Comparison of ENCODE assay signal across 24 mouse cellular contexts in genomic region chr6:127641077-127641801, GRCm38 (mm10).
DNase-seq lines count a peak whose midpoint lies in the region; ATAC-seq lines count a peak whose summit lies in the region.
"Had no signal": no experiment of that assay in that cellular context is flagged by ENCODE, and none has a peak within 500 bp of the region (broad histone marks: within the 10 kb centered on the region; RNA-seq: fewer than 3 reads in every experiment).

No protein-coding gene starts in this region.

- H3K4me3 ChIP-seq in embryonic facial prominence, embryonic 14.5 days (ENCODE audit: low read depth, low read length): no peak overlapping the region
- no peak overlapping the region for H3K4me3 ChIP-seq in embryonic facial prominence, embryonic 10.5 days
- no peak overlapping the region for H3K4me3 ChIP-seq in intestine, embryonic 15.5 days (replicated peaks)
- no peak overlapping the region for H3K4me3 ChIP-seq in intestine, embryonic 16.5 days (ENCODE audit: low read length)
- H3K4me3 ChIP-seq: erythroblast, embryonic 14.5 days; midbrain, embryonic 10.5 days had no signal

- H3K27ac ChIP-seq in embryonic facial prominence, embryonic 14.5 days (replicated peaks; ENCODE audit: low read depth, low read length): no peak overlapping the region
- H3K27ac ChIP-seq in embryonic facial prominence, embryonic 10.5 days (replicated peaks): no peak overlapping the region
- H3K27ac ChIP-seq in intestine, embryonic 15.5 days: no peak overlapping the region
- no peak overlapping the region for H3K27ac ChIP-seq in intestine, embryonic 16.5 days (ENCODE audit: low read length)
- H3K27ac ChIP-seq: kidney, postnatal 0 days; liver, embryonic 14.5 days; macrophage; midbrain, embryonic 10.5 days had no signal

- no peak for ATAC-seq in embryonic facial prominence, embryonic 14.5 days (ENCODE audit: low read depth)
- peak; percentile 23 for ATAC-seq in intestine, embryonic 15.5 days
- no peak; the same call in 1 of the 2 replicates for ATAC-seq in intestine, embryonic 16.5 days
- ATAC-seq: forebrain, embryonic 14.5 days; hindbrain, embryonic 16.5 days had no signal

- no peak overlapping the region for H3K4me2 ChIP-seq in embryonic facial prominence, embryonic 14.5 days (ENCODE audit: low read depth, low read length)
- no peak overlapping the region for H3K4me2 ChIP-seq in intestine, embryonic 15.5 days (replicated peaks)
- H3K4me2 ChIP-seq in intestine, embryonic 16.5 days (ENCODE audit: low read depth, low read length): no peak overlapping the region
- H3K4me2 ChIP-seq: heart, embryonic 11.5 days had no signal

- WGBS in embryonic facial prominence, embryonic 14.5 days: 56% methylated on average over 8 of the region's 8 CpGs
- WGBS in embryonic facial prominence, embryonic 10.5 days: 71% methylated on average over 8 of the region's 8 CpGs
- WGBS in intestine, embryonic 15.5 days: 59% methylated on average over 8 of the region's 8 CpGs
- WGBS in intestine, embryonic 16.5 days: 44% methylated on average over 8 of the region's 8 CpGs

- peak; percentile 20 for DNase-seq in embryonic facial prominence, embryonic 14.5 days (ENCODE audit: low spot score)
- DNase-seq in embryonic facial prominence, embryonic 10.5 days (ENCODE audit: low spot score): no peak
- DNase-seq in urinary bladder, postnatal 25 days (ENCODE audit: low spot score): peak; percentile 26
- no peak for DNase-seq in urinary bladder, postnatal 4 days (ENCODE audit: low spot score in 2 of 2)
- no peak for DNase-seq in cerebellum, adult 11-12 months
- DNase-seq in thymus, postnatal 0 days (ENCODE audit: low spot score): no peak
- DNase-seq: adrenal gland, postnatal 14 days; cerebellum, adult 2 months; gastrocnemius, postnatal 25 days; kidney, adult 18-20 months; layer of hippocampus, postnatal 36 days; right cerebral cortex, postnatal 4 days; thymus, postnatal 4 days had no signal

- no peak overlapping the region for H3K9ac ChIP-seq in embryonic facial prominence, embryonic 14.5 days (ENCODE audit: low read depth, low read length)
- H3K9ac ChIP-seq in intestine, embryonic 15.5 days: no peak overlapping the region
- no peak overlapping the region for H3K9ac ChIP-seq in intestine, embryonic 16.5 days (ENCODE audit: low read depth, low read length)
- H3K9ac ChIP-seq: liver, embryonic 14.5 days had no signal

- H3K4me1 ChIP-seq in embryonic facial prominence, embryonic 14.5 days (ENCODE audit: control insufficient read depth, insufficient read depth, low read length): no peaks in the 10 kb centered on the region
- peaks cover 5% of the 10 kb centered on the region; the same call in 1 of the 2 replicates for H3K4me1 ChIP-seq in embryonic facial prominence, embryonic 10.5 days
- no peaks in the 10 kb centered on the region; the same call in 1 of the 2 replicates for H3K4me1 ChIP-seq in intestine, embryonic 15.5 days (replicated peaks)
- peaks cover 4% of the 10 kb centered on the region; the same call in 1 of the 2 replicates for H3K4me1 ChIP-seq in intestine, embryonic 16.5 days (ENCODE audit: control insufficient read depth, insufficient read depth, low read length)
- H3K4me1 ChIP-seq: midbrain, embryonic 10.5 days had no signal

- H3K27me3 ChIP-seq in embryonic facial prominence, embryonic 14.5 days (replicated peaks; ENCODE audit: control insufficient read depth, insufficient read depth, low read length): no peaks in the 10 kb centered on the region
- no peaks in the 10 kb centered on the region for H3K27me3 ChIP-seq in embryonic facial prominence, embryonic 10.5 days (replicated peaks; ENCODE audit: low read depth, poor library complexity, severe bottlenecking)
- no peaks in the 10 kb centered on the region for H3K27me3 ChIP-seq in intestine, embryonic 15.5 days (replicated peaks)
- no peaks in the 10 kb centered on the region for H3K27me3 ChIP-seq in intestine, embryonic 16.5 days (replicated peaks; ENCODE audit: control insufficient read depth, insufficient read depth, low read length)

- H3K9me3 ChIP-seq in embryonic facial prominence, embryonic 14.5 days (ENCODE audit: control insufficient read depth, low read length): no peaks in the 10 kb centered on the region
- H3K9me3 ChIP-seq in embryonic facial prominence, embryonic 10.5 days: no peaks in the 10 kb centered on the region
- H3K9me3 ChIP-seq in intestine, embryonic 15.5 days: no peaks in the 10 kb centered on the region
- H3K9me3 ChIP-seq in intestine, embryonic 16.5 days (ENCODE audit: control insufficient read depth, low read length): no peaks in the 10 kb centered on the region
- H3K9me3 ChIP-seq: midbrain, embryonic 10.5 days had no signal

- H3K36me3 ChIP-seq in embryonic facial prominence, embryonic 14.5 days (ENCODE audit: control insufficient read depth, insufficient read depth, low read length): no peaks in the 10 kb centered on the region
- H3K36me3 ChIP-seq in embryonic facial prominence, embryonic 10.5 days (replicated peaks): no peaks in the 10 kb centered on the region
- H3K36me3 ChIP-seq in intestine, embryonic 15.5 days: no peaks in the 10 kb centered on the region
- H3K36me3 ChIP-seq in intestine, embryonic 16.5 days (ENCODE audit: control insufficient read depth, insufficient read depth, low read length): no peaks in the 10 kb centered on the region
- H3K36me3 ChIP-seq: G1E; midbrain, embryonic 10.5 days had no signal

Comparison
In these comparisons a context has a peak if more than half of its experiments do, and no peak if none do; other contexts are left out.
1. DNase-seq: peak in embryonic facial prominence, embryonic 14.5 days (single experiment) and urinary bladder, postnatal 25 days (single experiment); none in embryonic facial prominence, embryonic 10.5 days (single experiment), urinary bladder, postnatal 4 days (0 of 2), cerebellum, adult 11-12 months (single experiment) and thymus, postnatal 0 days (single experiment).